ENCODE assay signal across 8 mouse cellular contexts in genomic region chr5:23782931-23783877, GRCm38 (mm10). TPM values are rescaled to one million over a fixed set of nuclear protein-coding genes. Genes with fewer than 3 reads are reported as not detected.
DNase-seq lines count a peak whose midpoint lies in the region; ATAC-seq and TF ChIP-seq lines count a peak whose summit lies in the region.

Gene Pus7, minus strand, starts transcription at chr5:23783711.

- peak within 1 kb of the TSS; percentile 53 for H3K27ac ChIP-seq in MEL (ENCODE audit: control insufficient read depth, low read depth, low read length)
- H3K27ac ChIP-seq in forebrain, embryonic 15.5 days (replicated peaks), result peak within 1 kb of the TSS; percentile 53
- H3K27ac ChIP-seq in lung, embryonic 14.5 days (ENCODE audit: low read depth), result peak within 1 kb of the TSS; percentile 38; the same call in 1 of the 2 replicates

- H3K4me2 ChIP-seq in forebrain, embryonic 15.5 days (replicated peaks), result peak within 1 kb of the TSS; percentile 72
- peak within 1 kb of the TSS; percentile 61 for H3K4me2 ChIP-seq in lung, embryonic 14.5 days

- ATAC-seq in forebrain, embryonic 15.5 days (replicated peaks), result peak; percentile 95
- peak; percentile 93 for ATAC-seq in lung, embryonic 14.5 days (ENCODE audit: insufficient read depth)
- ATAC-seq in neutrophil, adult 5-6 weeks (ENCODE audit: extremely low read depth, insufficient number of reproducible peaks, low FRiP score, poor library complexity, severe bottlenecking), result peak; percentile 67

- H3K4me1 ChIP-seq in MEL (ENCODE audit: control insufficient read depth in 1 of 2, insufficient read depth in 2 of 2, low read length in 2 of 2), result peaks cover 12 to 13% of the 10 kb centered on the region in 2 experiments
- peaks cover 24% of the 10 kb centered on the region for H3K4me1 ChIP-seq in forebrain, embryonic 15.5 days
- peaks cover 5% of the 10 kb centered on the region; the same call in 1 of the 2 replicates for H3K4me1 ChIP-seq in lung, embryonic 14.5 days (ENCODE audit: insufficient read depth)

- intact Hi-C loops in heart, postnatal 25 days (cut with DNase I), result no loop called here

- TF ChIP-seq EP300 in MEL (IDR thresholded peaks at IDR 0.05; ENCODE audit: low read depth in 1 of 2, low read length in 2 of 2), result no peak

- no peak for TF ChIP-seq RAD21 in MEL (IDR thresholded peaks at IDR 0.05; ENCODE audit: low read depth, low read length)

- peak; percentile 87 to 94 for TF ChIP-seq POLR2A in MEL (IDR thresholded peaks at IDR 0.05; ENCODE audit: control insufficient read depth in 1 of 2, insufficient read depth in 1 of 2, low read depth in 1 of 2, low read length in 2 of 2, poor library complexity in 1 of 2)

- TF ChIP-seq CTCF in MEL (IDR thresholded peaks at IDR 0.05 in 2 of 3, conservative IDR thresholded peaks at IDR 0.05 in 1 of 3; ENCODE audit: control insufficient read depth in 1 of 3, insufficient read depth in 1 of 3, low read depth in 2 of 3, low read length in 3 of 3, poor library complexity in 1 of 3, severe bottlenecking in 1 of 3), result no peak
- TF ChIP-seq CTCF in lung, embryonic 14.5 days (IDR thresholded peaks at IDR 0.05; ENCODE audit: low read depth), result no peak

- WGBS in forebrain, embryonic 15.5 days, result 2% methylated on average over 79 of the region's 86 CpGs
- under 1% methylated on average over 84 of the region's 86 CpGs for WGBS in lung, embryonic 14.5 days

- peak within 1 kb of the TSS; percentile 90 for H3K9ac ChIP-seq in MEL (ENCODE audit: control insufficient read depth, low read depth, low read length, poor library complexity, severe bottlenecking)
- H3K9ac ChIP-seq in forebrain, embryonic 15.5 days (replicated peaks), result peak within 1 kb of the TSS; percentile 70
- H3K9ac ChIP-seq in lung, embryonic 14.5 days, result peak within 1 kb of the TSS; percentile 87

- peaks cover 56% of the 10 kb centered on the region for H3K79me2 ChIP-seq in MEL (ENCODE audit: control insufficient read depth, insufficient read depth, low read length, poor library complexity)

- peaks cover 6 to 20% of the 10 kb centered on the region in 2 experiments for H3K36me3 ChIP-seq in MEL (ENCODE audit: control insufficient read depth in 1 of 2, insufficient read depth in 2 of 2, low read length in 2 of 2)
- no peaks in the 10 kb centered on the region for H3K36me3 ChIP-seq in forebrain, embryonic 15.5 days
- H3K36me3 ChIP-seq in lung, embryonic 14.5 days (ENCODE audit: insufficient read depth), result no peaks in the 10 kb centered on the region

- peak; percentile 93 for DNase-seq in MEL (ENCODE audit: low read depth, low spot score)
- DNase-seq in cerebellum, adult 11-12 months, result peak; percentile 85
- DNase-seq in heart, postnatal 25 days (ENCODE audit: low spot score), result peak; percentile 63
- peak; percentile 77 to 86 for DNase-seq in layer of hippocampus, adult 18-20 months (ENCODE audit: low spot score in 2 of 2)
- DNase-seq in lung, embryonic 14.5 days, result peak; percentile 95
- peak; percentile 84 for DNase-seq in testis, postnatal 14 days (ENCODE audit: low spot score)

- H3K27me3 ChIP-seq in MEL (ENCODE audit: control insufficient read depth in 1 of 2, insufficient read depth in 2 of 2, low read length in 2 of 2), result no peaks in the 10 kb centered on the region
- H3K27me3 ChIP-seq in forebrain, embryonic 15.5 days, result no peaks in the 10 kb centered on the region
- H3K27me3 ChIP-seq in lung, embryonic 14.5 days (ENCODE audit: insufficient read depth, low read length), result no peaks in the 10 kb centered on the region

- no peaks in the 10 kb centered on the region for H3K9me3 ChIP-seq in MEL (replicated peaks; ENCODE audit: insufficient read depth, low read length)
- H3K9me3 ChIP-seq in forebrain, embryonic 15.5 days, result no peaks in the 10 kb centered on the region
- no peaks in the 10 kb centered on the region for H3K9me3 ChIP-seq in lung, embryonic 14.5 days (ENCODE audit: low read depth, low read length)

- peak within 1 kb of the TSS; percentile 79 to 98 for H3K4me3 ChIP-seq in MEL (ENCODE audit: control insufficient read depth in 1 of 2, insufficient read depth in 1 of 2, low read depth in 2 of 2, low read length in 2 of 2)
- peak within 1 kb of the TSS; percentile 88 for H3K4me3 ChIP-seq in forebrain, embryonic 15.5 days
- H3K4me3 ChIP-seq in lung, embryonic 14.5 days (ENCODE audit: low read depth, low read length), result peak within 1 kb of the TSS; percentile 94

TF ChIP-seq in MEL, 35 proteins besides CTCF, POLR2A, EP300 and RAD21:
- TF ChIP-seq TCF12 (IDR thresholded peaks at IDR 0.05; ENCODE audit: low read depth, low read length) (0 out of 2 replicates have a peak, but pooled peaks have one; percentile 31), UBTF (IDR thresholded peaks at IDR 0.05; ENCODE audit: borderline replicate concordance, insufficient read depth, low read depth, low read length) (no peak), GATA1 (IDR thresholded peaks at IDR 0.05; ENCODE audit: low read depth, low read length) (no peak), ZKSCAN1 (IDR thresholded peaks at IDR 0.05; ENCODE audit: low read depth, low read length) (no peak), MEF2A (IDR thresholded peaks at IDR 0.05; ENCODE audit: extremely low read depth, insufficient replicate concordance, low read depth, low read length, poor library complexity, severe bottlenecking) (no peak), CHD2 (IDR thresholded peaks at IDR 0.05; ENCODE audit: low read length) (no peak), E2F4 (IDR thresholded peaks at IDR 0.05; ENCODE audit: borderline replicate concordance, low read depth, low read length) (no peak), NELFE (IDR thresholded peaks at IDR 0.05; ENCODE audit: low read depth, low read length) (peak; percentile 95), MXI1 (IDR thresholded peaks at IDR 0.05; ENCODE audit: low read depth, low read length) (peak; percentile 100), ZMIZ1 (IDR thresholded peaks at IDR 0.05; ENCODE audit: low read depth, low read length) (peak; percentile 85; the same call in 1 of the 2 replicates), SIN3A (IDR thresholded peaks at IDR 0.05; ENCODE audit: low read length) (peak; percentile 94), SMC3 (IDR thresholded peaks at IDR 0.05; ENCODE audit: low read depth, low read length) (no peak), JUND (IDR thresholded peaks at IDR 0.05; ENCODE audit: low read depth, low read length) (no peak), RCOR1 (IDR thresholded peaks at IDR 0.05; ENCODE audit: low read depth, low read length) (no peak), ELF1 (IDR thresholded peaks at IDR 0.05; ENCODE audit: low read depth, low read length) (0 out of 2 replicates have a peak, but pooled peaks have one; percentile 34), USF1 (IDR thresholded peaks at IDR 0.05; ENCODE audit: low read depth, low read length) (peak; percentile 73; the same call in 1 of the 2 replicates), POLR2AphosphoS5 (IDR thresholded peaks at IDR 0.05; ENCODE audit: borderline replicate concordance, low read depth, low read length) (no peak), BHLHE40 (IDR thresholded peaks at IDR 0.05; ENCODE audit: borderline replicate concordance, low read depth, low read length) (peak; percentile 94), MYC (IDR thresholded peaks at IDR 0.05; ENCODE audit: low read depth, low read length) (peak; percentile 97), NRF1 (IDR thresholded peaks at IDR 0.05; ENCODE audit: insufficient read depth, low read depth, low read length, poor library complexity, severe bottlenecking) (peak; percentile 52; the same call in 1 of the 2 replicates), KAT2A (conservative IDR thresholded peaks at IDR 0.05; ENCODE audit: low read depth, low read length) (no peak), MYB (IDR thresholded peaks at IDR 0.05; ENCODE audit: low read depth, low read length) (no peak), USF2 (IDR thresholded peaks at IDR 0.05; ENCODE audit: borderline replicate concordance in 1 of 2, insufficient read depth in 1 of 2, low read depth in 1 of 2, low read length in 2 of 2) (no peak), CHD1 (IDR thresholded peaks at IDR 0.05; ENCODE audit: low read depth, low read length) (no peak; the same call in 1 of the 2 replicates), ZNF384 (IDR thresholded peaks at IDR 0.05; ENCODE audit: low read depth, low read length) (no peak), TBP (IDR thresholded peaks at IDR 0.05; ENCODE audit: low read depth, low read length) (peak; percentile 60; the same call in 1 of the 2 replicates), ETS1 (IDR thresholded peaks at IDR 0.05; ENCODE audit: low read depth, low read length) (0 out of 2 replicates have a peak, but pooled peaks have one; percentile 7), MAZ (IDR thresholded peaks at IDR 0.05; ENCODE audit: low read depth, low read length) (no peak), GABPA (IDR thresholded peaks at IDR 0.05; ENCODE audit: low read depth, low read length) (no peak), POLR2AphosphoS2 (IDR thresholded peaks at IDR 0.05; ENCODE audit: low read length) (peak; percentile 75; the same call in 1 of the 2 replicates), ZC3H11A (IDR thresholded peaks at IDR 0.05; ENCODE audit: low read depth, low read length) (no peak), MAFK (IDR thresholded peaks at IDR 0.05; ENCODE audit: borderline replicate concordance, low read depth, low read length) (no peak), HCFC1 (IDR thresholded peaks at IDR 0.05; ENCODE audit: low read depth, low read length) (peak; percentile 46; the same call in 1 of the 2 replicates), TAL1 (IDR thresholded peaks at IDR 0.05; ENCODE audit: low read length) (no peak), MAX (IDR thresholded peaks at IDR 0.05; ENCODE audit: low read length) (peak; percentile 98)

RNA-seq across cellular contexts. Expression of gene Pus7, which starts in this region (rescaled TPM):
- 80.6 and 95.8 TPM in 2 replicates for total RNA-seq in MEL (2012; rRNA removed)
- polyA plus RNA-seq in MEL (2012; ENCODE audit: insufficient read depth in 1 of 2, insufficient read length in 2 of 2, low read depth in 1 of 2, low replicate concordance in 2 of 2, missing spikeins in 1 of 2), result 100 to 1,000 TPM in 1 of 2 experiments, not detected in 1; 142 TPM
- 19.3 and 20.5 TPM in 2 replicates for polyA plus RNA-seq in forebrain, embryonic 15.5 days (2015; fragmentation: Nextera tagmentation; extraction: Ambion mirVana)
- total RNA-seq in heart, postnatal 25 days (2021), result 1 to 10 TPM; 8.6 to 9.4 TPM
- 10 to 100 TPM; 16.3 to 17.3 TPM for total RNA-seq in layer of hippocampus, adult 18-20 months (2021)
- 34.1 and 37.2 TPM in 2 replicates for polyA plus RNA-seq in lung, embryonic 14.5 days (2014; fragmentation: Nextera tagmentation; extraction: Ambion mirVana)
- 13.4 and 16.1 TPM in 2 replicates for total RNA-seq in neutrophil, adult 5-6 weeks (2017)

Comparison
In these comparisons a context has a peak if more than half of its experiments do, and no peak if none do; other contexts are left out.
1. Peak in every context shown above with its lines: DNase-seq, ATAC-seq, H3K4me3 ChIP-seq and H3K27ac ChIP-seq.